Mouse (Mus musculus): ENCODE measurements around the gene Efhc1. TPM values are rescaled to one million over a fixed set of nuclear protein-coding genes. Genes with fewer than 3 reads are reported as not detected.

The Efhc1 gene
- polyA plus RNA-seq (2015; fragmentation: Nextera tagmentation; extraction: Ambion mirVana): 0.45 and 0.46 TPM in 2 replicates

DNA sequence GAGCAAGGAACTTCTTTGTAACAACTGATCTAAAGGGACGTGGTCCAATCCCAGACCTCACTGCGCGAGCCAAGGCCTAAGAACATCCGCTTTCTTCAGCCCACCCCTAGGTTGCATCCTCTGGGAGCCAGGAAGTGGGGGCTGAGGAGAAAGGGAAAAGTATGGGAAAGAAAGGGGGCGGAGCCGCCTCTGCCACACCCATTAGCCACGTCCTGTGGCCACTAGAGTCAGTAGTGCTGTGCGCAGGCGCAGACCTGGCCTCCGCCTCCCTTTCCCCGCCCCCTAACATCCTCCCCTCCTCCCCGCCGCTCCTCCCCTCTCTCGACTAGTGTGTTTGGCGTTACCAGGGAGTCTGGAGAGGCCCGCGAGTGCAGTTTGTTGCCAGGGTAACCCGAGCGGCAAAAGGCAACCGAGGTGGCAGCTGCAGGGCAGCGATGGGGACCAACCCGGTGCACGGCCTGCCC, at the start of gene Efhc1:
TSS of gene Efhc1 (plus strand) at position 327 of the 464 bp plus-strand sequence.

Other genes with a start within 250 kb of the Efhc1 start
- not detected in 2 replicates for gene Il17a, start 220.7 kb upstream of the Efhc1 start, polyA plus RNA-seq (2015; fragmentation: Nextera tagmentation; extraction: Ambion mirVana)
- 0.28 and 0.29 TPM in 2 replicates for gene Il17f, start 161.0 kb upstream of the Efhc1 start, polyA plus RNA-seq (2015; fragmentation: Nextera tagmentation; extraction: Ambion mirVana)
- gene Mcm3, start 131.3 kb upstream of the Efhc1 start, polyA plus RNA-seq (2015; fragmentation: Nextera tagmentation; extraction: Ambion mirVana): 143 and 169 TPM in 2 replicates
- 0.61 and 0.85 TPM in 2 replicates for gene Paqr8, start 61.0 kb upstream of the Efhc1 start, polyA plus RNA-seq (2015; fragmentation: Nextera tagmentation; extraction: Ambion mirVana)
- 2.3 and 2.9 TPM in 2 replicates for gene Tram2, start 127.6 kb downstream of the Efhc1 start, polyA plus RNA-seq (2015; fragmentation: Nextera tagmentation; extraction: Ambion mirVana)

Measured in spleen, postnatal 0 days (tissue).